In the genomic region with DNA sequence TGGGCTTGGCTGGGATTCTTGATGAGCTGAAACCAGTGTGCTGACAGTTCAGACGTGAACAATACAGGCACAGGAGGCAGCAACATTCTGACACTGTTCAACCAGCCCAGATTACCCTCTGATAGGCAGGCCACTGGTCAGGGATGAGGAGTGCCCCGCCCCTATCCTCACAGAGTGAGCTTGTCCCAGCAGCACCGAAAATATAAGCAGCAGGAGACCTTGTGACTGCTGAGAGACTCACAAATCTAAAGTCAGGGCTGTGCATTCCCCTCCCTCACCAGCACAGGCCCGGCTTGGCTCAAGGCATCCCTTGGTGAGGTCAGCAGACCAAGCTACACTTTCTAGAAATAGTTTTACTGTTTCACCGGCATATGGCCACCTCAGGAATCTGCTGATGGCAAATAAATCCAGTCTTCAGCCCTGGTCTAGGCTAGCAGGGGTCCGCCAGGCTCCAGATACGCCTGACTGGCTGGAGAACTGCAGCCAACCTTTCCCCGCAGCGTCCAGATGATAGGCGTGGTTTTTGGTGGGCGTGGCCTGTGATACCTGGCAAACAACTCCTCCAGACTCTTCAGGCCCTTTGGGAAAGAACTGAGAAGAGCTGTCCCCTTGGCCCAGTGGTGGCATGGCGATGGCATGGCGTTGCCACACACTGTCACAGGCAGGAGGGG, we compare ENCODE assay signal across 7 mouse cellular contexts.
DNase-seq lines count a peak whose midpoint lies in the region; ATAC-seq and TF ChIP-seq lines count a peak whose summit lies in the region.

No protein-coding gene starts in this region.

- peak; percentile 59 for DNase-seq in R1 (ENCODE audit: low read depth, low spot score)
- peak; percentile 67 to 73 for DNase-seq in cerebellum, adult 18-20 months
- no peak for DNase-seq in hindbrain, postnatal 0 days (ENCODE audit: low spot score)
- DNase-seq in lung, embryonic 14.5 days = peak; percentile 49
- no peak for DNase-seq in frontal cortex, adult 2 months (ENCODE audit: extremely low spot score in 1 of 2, low spot score in 1 of 2)
- no peak for DNase-seq in left cerebral cortex, adult 2 months (ENCODE audit: extremely low spot score in 1 of 2, low spot score in 2 of 2)

- H3K27me3 ChIP-seq in hindbrain, postnatal 0 days (ENCODE audit: insufficient read depth, low read length) = no peaks in the 10 kb centered on the region
- H3K27me3 ChIP-seq in lung, embryonic 14.5 days (ENCODE audit: insufficient read depth, low read length) = peaks cover 8% of the 10 kb centered on the region; the same call in 1 of the 2 replicates

- ATAC-seq in hindbrain, postnatal 0 days = peak; percentile 54
- peak; percentile 13 for ATAC-seq in lung, embryonic 14.5 days (ENCODE audit: insufficient read depth)
- no peak for ATAC-seq in megakaryocyte, adult 5-6 weeks (ENCODE audit: poor library complexity, severe bottlenecking)

- peaks cover 13% of the 10 kb centered on the region; the same call in 1 of the 2 replicates for H3K4me1 ChIP-seq in hindbrain, postnatal 0 days (ENCODE audit: insufficient read depth, low read length)
- peaks cover 2% of the 10 kb centered on the region; the same call in 1 of the 2 replicates for H3K4me1 ChIP-seq in lung, embryonic 14.5 days (ENCODE audit: insufficient read depth)

- no peak overlapping the region for H3K27ac ChIP-seq in hindbrain, postnatal 0 days
- no peak overlapping the region for H3K27ac ChIP-seq in lung, embryonic 14.5 days (ENCODE audit: low read depth)
- no peak overlapping the region for H3K27ac ChIP-seq in left cerebral cortex, adult 2 months

- 22% methylated on average over 13 of the region's 13 CpGs for WGBS in hindbrain, postnatal 0 days
- WGBS in lung, embryonic 14.5 days = 16% methylated on average over 13 of the region's 13 CpGs

- no peak overlapping the region for H3K4me2 ChIP-seq in hindbrain, postnatal 0 days (ENCODE audit: low read depth, low read length)
- H3K4me2 ChIP-seq in lung, embryonic 14.5 days = no peak overlapping the region

- no peak overlapping the region for H3K4me3 ChIP-seq in hindbrain, postnatal 0 days (ENCODE audit: low read length)
- no peak overlapping the region for H3K4me3 ChIP-seq in lung, embryonic 14.5 days (ENCODE audit: low read depth, low read length)
- no peak overlapping the region for H3K4me3 ChIP-seq in left cerebral cortex, adult 2 months

- no peak for TF ChIP-seq CTCF in hindbrain, postnatal 0 days (IDR thresholded peaks at IDR 0.05; ENCODE audit: low read depth)
- TF ChIP-seq CTCF in lung, embryonic 14.5 days (IDR thresholded peaks at IDR 0.05; ENCODE audit: low read depth) = no peak
- TF ChIP-seq CTCF in left cerebral cortex, adult 2 months (IDR thresholded peaks at IDR 0.05) = no peak

- no peaks in the 10 kb centered on the region for H3K36me3 ChIP-seq in hindbrain, postnatal 0 days (ENCODE audit: insufficient read depth, low read length)
- H3K36me3 ChIP-seq in lung, embryonic 14.5 days (ENCODE audit: insufficient read depth) = no peaks in the 10 kb centered on the region

- no peaks in the 10 kb centered on the region for H3K9me3 ChIP-seq in hindbrain, postnatal 0 days (ENCODE audit: low read length)
- H3K9me3 ChIP-seq in lung, embryonic 14.5 days (ENCODE audit: low read depth, low read length) = no peaks in the 10 kb centered on the region

- intact Hi-C loops in left cerebral cortex, adult 2 months (cut with DNase I) = no loop called here

- no peak overlapping the region for H3K9ac ChIP-seq in hindbrain, postnatal 0 days (replicated peaks; ENCODE audit: low read length)
- no peak overlapping the region for H3K9ac ChIP-seq in lung, embryonic 14.5 days

Comparison
In these comparisons a context has a peak if more than half of its experiments do, and no peak if none do; other contexts are left out.
1. DNase-seq: peak in R1 (single experiment), cerebellum, adult 18-20 months (2 of 2) and lung, embryonic 14.5 days (single experiment); none in hindbrain, postnatal 0 days (single experiment), frontal cortex, adult 2 months (0 of 2) and left cerebral cortex, adult 2 months (0 of 2).